Mouse (Mus musculus) liver, embryonic 14.5 days (tissue): ENCODE measurements around the gene Arih2. TPM values are rescaled to one million over a fixed set of nuclear protein-coding genes. Genes with fewer than 3 reads are reported as not detected.

Source experiments
- ATAC-seq: fragments of 200-750 bp; cut with Nextera tagmentation; 2 replicates; pipeline ENCODE4 v1.8.0; 2017; ENCODE audit warnings: moderate number of reproducible peaks, mild to moderate bottlenecking, moderate library complexity; ENCODE audit not compliant: insufficient read depth
- DNase-seq, 3 experiments: peaks; one replicate each; pipeline ENCODE4 v3.0.0-alpha.2; 2012 to 2013; ENCODE audit warnings: low read depth in 3 of 3, low spot score in 3 of 3
- H3K27ac ChIP-seq: fragments of 300-500 bp; sonication (generic); 2 replicates; pipeline ENCODE4 v1.5.1; 2014; ENCODE audit warnings: moderate library complexity, mild to moderate bottlenecking, control low read depth, inconsistent platforms
- H3K27me3 ChIP-seq: fragments of 300-500 bp; sonication (generic); 2 replicates; pipeline ENCODE4 v1.6.1; 2014; ENCODE audit warnings: mild to moderate bottlenecking, low read length, moderate library complexity; ENCODE audit not compliant: control insufficient read depth, insufficient read depth
- H3K36me3 ChIP-seq: fragments of 300-500 bp; sonication (generic); replicated peaks from 2 replicates; pipeline ENCODE4 v1.6.1; 2014; ENCODE audit warnings: low read depth; ENCODE audit not compliant: control insufficient read depth, insufficient read depth
- H3K4me1 ChIP-seq, 2 experiments: fragments of 200-500 bp in 1 of 2; fragments of 300-500 bp in 1 of 2; sonication (generic) in 1 of 2; replicated peaks; 2 replicates each; pipeline ENCODE4 v1.6.1; 2012 to 2014; ENCODE audit warnings: antibody characterized with exemption in 1 of 2, inconsistent platforms in 1 of 2, low read length in 1 of 2; ENCODE audit not compliant: control insufficient read depth in 2 of 2, insufficient read depth in 2 of 2
- H3K4me2 ChIP-seq: fragments of 300-500 bp; sonication (generic); 2 replicates; pipeline ENCODE4 v1.6.1; 2014; ENCODE audit warnings: low read depth, mild to moderate bottlenecking, control low read depth, moderate library complexity
- H3K4me3 ChIP-seq, 2 experiments: fragments of 200-500 bp in 1 of 2; fragments of 300-500 bp in 1 of 2; sonication (generic) in 1 of 2; 2 replicates each; pipeline ENCODE4 v1.5.1; 2012 to 2014; ENCODE audit warnings: low read depth in 2 of 2, low read length in 2 of 2, mild to moderate bottlenecking in 2 of 2, control low read depth in 1 of 2, inconsistent platforms in 1 of 2, moderate library complexity in 1 of 2; ENCODE audit not compliant: insufficient read depth in 1 of 2
- H3K9ac ChIP-seq: fragments of 300-500 bp; sonication (generic); replicated peaks from 2 replicates; pipeline ENCODE4 v1.6.1; 2014; ENCODE audit warnings: mild to moderate bottlenecking, control low read depth, moderate library complexity
- H3K9me3 ChIP-seq: fragments of 300-500 bp; sonication (generic); 2 replicates; pipeline ENCODE4 v1.6.1; 2016; ENCODE audit warnings: low read length, mixed read lengths; ENCODE audit not compliant: control insufficient read depth
- CTCF ChIP-seq: IDR thresholded peaks from 2 replicates; pipeline ENCODE4 v1.5.1; 2016; ENCODE audit warnings: antibody characterized with exemption, low read depth, control low read depth
- EP300 ChIP-seq: IDR thresholded peaks from 2 replicates; pipeline ENCODE4 v1.6.1; 2016; ENCODE audit warnings: antibody characterized with exemption, low read depth
- WGBS: fragments of 180-500 bp; shearing (Covaris S2); extraction: QIAGEN DNeasy Blood & Tissue Kit; methylation state at CpG from one replicate; pipeline ENCODE4 v1.1.7; 2014; ENCODE audit not compliant: insufficient replicate concordance; 5-methylcytosine and 5-hydroxymethylcytosine counted together
- polyA plus RNA-seq, 2 experiments: library from polyadenylated mRNA; depleted of rRNA in 1 of 2; stranded (reverse) in 1 of 2; unstranded in 1 of 2; fragments of >200 nt; fragmentation: Nextera tagmentation in 1 of 2; extraction: Ambion mirVana in 1 of 2; gene quantifications; 2 replicates each; pipeline versions ENCODE4 v1.2.1 to v1.2.3; 2012 to 2014

The Arih2 gene
- polyA plus RNA-seq, 2 experiments: 17.7 to 18.0 TPM

DNA sequence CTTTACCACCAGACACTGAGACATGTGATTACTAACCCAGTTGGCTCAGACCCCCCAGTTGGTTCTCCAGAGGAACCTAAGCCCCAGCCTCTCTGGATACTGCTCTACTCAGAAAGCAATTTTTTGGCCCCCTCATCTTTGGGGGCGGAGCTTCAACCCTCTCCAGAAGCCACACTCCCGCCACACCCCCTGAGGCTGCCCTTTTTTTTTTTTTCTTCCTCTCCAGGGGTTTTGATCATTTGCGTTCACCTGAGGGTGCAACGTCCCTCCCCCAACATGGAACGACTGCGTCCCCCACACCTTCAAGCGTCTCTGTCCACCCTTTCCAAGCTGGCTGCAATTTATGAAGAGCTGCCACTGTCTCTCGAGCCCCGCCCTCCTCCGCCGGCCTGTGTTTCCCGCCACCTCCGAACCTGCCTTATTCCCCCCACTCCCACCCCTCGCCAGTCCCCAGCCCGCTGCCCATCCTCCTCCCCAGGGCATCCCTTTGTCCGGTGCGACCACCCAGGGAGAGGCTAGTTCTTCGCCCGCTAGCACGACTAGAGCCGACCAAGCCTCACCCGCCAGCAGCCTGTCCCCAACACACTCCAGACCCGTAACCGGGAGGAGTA is 71.1 kb downstream of the Arih2 start:
- Histone ChIP-seq H3K27ac (peak overlapping the region; percentile 38; the same call in 1 of the 2 replicates), H3K9ac (peak overlapping the region; percentile 80), H3K4me2 (peak overlapping the region; percentile 71), H3K36me3 (no peaks in the 10 kb centered on the region), H3K27me3 (no peaks in the 10 kb centered on the region), H3K4me3 (peak overlapping the region; percentile 76 to 81), H3K9me3 (no peaks in the 10 kb centered on the region), H3K4me1 (peaks cover 3 to 13% of the 10 kb centered on the region in 2 experiments; a peak in 2 of 4 replicates)
- no peak for DNase-seq
- 0% methylated on average over 24 of the region's 24 CpGs for WGBS
- ATAC-seq: peak; percentile 24; the same call in 1 of the 2 replicates
- TF ChIP-seq EP300: no peak
- TF ChIP-seq CTCF: no peak

DNA sequence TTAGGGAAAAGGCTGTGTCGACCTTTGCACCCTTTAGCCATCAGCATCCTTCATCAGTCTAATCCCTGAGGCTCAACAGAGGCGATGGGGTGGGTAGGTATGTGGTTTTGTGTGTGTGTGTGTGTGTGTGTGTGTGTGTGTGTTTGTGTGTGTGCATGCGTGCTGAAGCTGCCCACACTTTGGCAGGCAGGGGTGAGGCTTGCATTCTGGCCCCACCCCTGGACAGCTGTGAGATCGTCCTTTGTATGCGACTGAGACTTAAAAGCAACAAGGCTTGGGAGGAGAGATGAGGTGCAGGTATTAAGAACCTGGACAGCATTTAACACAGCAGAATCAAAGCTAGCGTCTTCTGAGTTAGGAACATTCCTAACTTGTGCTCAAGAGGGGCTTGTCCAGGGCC is 72.2 kb downstream of the Arih2 start:
- no peak for TF ChIP-seq EP300
- TF ChIP-seq CTCF: no peak
- peaks cover 4% of the 10 kb centered on the region for H3K36me3 ChIP-seq
- H3K4me3 ChIP-seq: no peak overlapping the region
- H3K27me3 ChIP-seq: no peaks in the 10 kb centered on the region
- no peaks in the 10 kb centered on the region for H3K9me3 ChIP-seq
- DNase-seq (no peak), ATAC-seq (no peak)
- 65% methylated on average over 6 of the region's 6 CpGs for WGBS
- H3K9ac ChIP-seq: no peak overlapping the region
- no peak overlapping the region for H3K4me2 ChIP-seq
- H3K4me1 ChIP-seq: peaks cover 3 to 13% of the 10 kb centered on the region in 2 experiments; a peak in 2 of 4 replicates
- H3K27ac ChIP-seq: no peak overlapping the region

DNA sequence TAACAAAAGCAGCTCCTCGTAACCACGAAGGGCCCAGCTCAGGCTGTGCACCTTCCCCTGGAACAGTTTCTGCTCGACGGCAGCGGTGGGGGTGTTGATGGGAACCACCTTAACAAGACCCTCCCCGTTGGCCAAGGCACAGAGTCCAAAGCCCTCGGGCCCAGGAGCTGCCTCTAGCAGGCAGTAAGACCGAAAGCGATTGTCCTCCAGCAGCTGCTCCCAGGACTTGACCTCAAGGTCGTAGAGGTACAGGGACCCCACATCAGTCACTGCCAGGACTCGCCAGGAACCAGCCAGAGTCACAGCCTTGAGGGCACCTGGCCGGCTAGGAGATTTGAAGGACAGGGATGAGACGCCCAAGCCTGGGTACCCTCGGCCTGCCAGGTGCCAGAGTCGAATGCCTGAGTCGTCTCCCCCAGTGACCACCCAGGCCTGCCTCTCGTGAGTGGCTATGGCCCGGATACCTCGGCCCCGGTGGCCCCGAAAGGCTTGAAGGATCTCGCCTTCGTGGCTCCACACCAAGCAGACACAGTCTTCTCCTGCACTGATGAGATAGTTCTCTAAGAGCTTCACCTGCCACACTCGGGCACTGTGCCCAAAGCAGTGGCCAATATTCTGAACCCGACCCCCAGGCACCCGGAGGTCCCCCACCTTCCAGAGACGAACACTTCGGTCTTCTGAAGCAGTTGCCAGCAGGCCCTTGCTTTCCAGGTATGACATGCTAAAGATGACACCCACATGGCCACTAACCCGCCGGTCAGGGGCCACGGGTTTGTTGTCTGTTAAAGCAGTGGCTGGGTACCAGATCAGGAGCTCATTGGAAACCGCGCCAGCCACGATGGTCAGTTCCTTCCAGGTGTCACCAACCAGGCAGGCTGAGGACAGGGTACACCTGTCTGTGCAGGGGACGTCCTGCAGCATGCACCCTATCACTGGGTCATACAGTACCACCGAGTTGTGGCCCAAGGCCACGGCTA is 73.6 kb downstream of the Arih2 start:
- Histone ChIP-seq H3K27ac (no peak overlapping the region), H3K9ac (no peak overlapping the region), H3K27me3 (no peaks in the 10 kb centered on the region), H3K36me3 (peaks cover 6% of the 10 kb centered on the region), H3K4me3 (no peak overlapping the region), H3K9me3 (no peaks in the 10 kb centered on the region), H3K4me1 (peaks cover 3 to 15% of the 10 kb centered on the region in 2 experiments; a peak in 2 of 4 replicates), H3K4me2 (no peak overlapping the region)
- ATAC-seq: no peak
- 78% methylated on average over 37 of the region's 37 CpGs for WGBS
- TF ChIP-seq CTCF: no peak
- TF ChIP-seq EP300: no peak
- DNase-seq: no peak

DNA sequence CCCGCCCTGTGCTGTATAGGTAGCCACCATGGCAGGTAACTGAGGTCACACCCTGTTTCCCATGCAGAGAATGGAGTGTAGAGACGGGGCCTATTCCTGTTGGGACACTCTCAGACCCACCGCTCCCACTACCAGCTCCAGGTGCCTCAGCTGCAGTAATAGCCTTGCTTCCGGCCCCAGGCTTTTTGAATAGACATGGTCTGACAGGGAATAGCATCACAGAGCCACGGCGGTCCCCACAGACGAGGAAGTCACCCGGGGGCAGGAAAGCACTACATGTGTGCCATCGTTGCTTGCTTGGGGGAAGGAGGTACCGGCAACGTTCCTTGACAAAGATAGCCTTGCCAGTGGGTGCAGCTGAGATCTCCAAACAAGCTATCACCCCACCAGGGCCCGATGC is 74.3 kb downstream of the Arih2 start:
- 73% methylated on average over 12 of the region's 12 CpGs for WGBS
- no peak for TF ChIP-seq EP300
- no peak for TF ChIP-seq CTCF
- peaks cover 3 to 15% of the 10 kb centered on the region in 2 experiments; a peak in 2 of 4 replicates for H3K4me1 ChIP-seq
- no peak overlapping the region for H3K27ac ChIP-seq
- no peak overlapping the region for H3K4me2 ChIP-seq
- DNase-seq (no peak), ATAC-seq (no peak)
- H3K36me3 ChIP-seq: peaks cover 6% of the 10 kb centered on the region
- no peak overlapping the region for H3K4me3 ChIP-seq
- H3K9me3 ChIP-seq: no peaks in the 10 kb centered on the region
- H3K9ac ChIP-seq: no peak overlapping the region
- no peaks in the 10 kb centered on the region for H3K27me3 ChIP-seq
